Mouse (Mus musculus) erythroblast, embryonic 14.5 days (primary cell): ENCODE measurements around the gene Nol3.

Experiments used
- GATA1 ChIP-seq: IDR thresholded peaks from 2 replicates; pipeline ENCODE4 v1.6.1; 2012; ENCODE audit warnings: low read length, inconsistent platforms, mixed read lengths
- TAL1 ChIP-seq: IDR thresholded peaks from 3 replicates; pipeline ENCODE4 v1.6.1; 2012; ENCODE audit warnings: low read length, inconsistent platforms, mixed read lengths

DNA sequence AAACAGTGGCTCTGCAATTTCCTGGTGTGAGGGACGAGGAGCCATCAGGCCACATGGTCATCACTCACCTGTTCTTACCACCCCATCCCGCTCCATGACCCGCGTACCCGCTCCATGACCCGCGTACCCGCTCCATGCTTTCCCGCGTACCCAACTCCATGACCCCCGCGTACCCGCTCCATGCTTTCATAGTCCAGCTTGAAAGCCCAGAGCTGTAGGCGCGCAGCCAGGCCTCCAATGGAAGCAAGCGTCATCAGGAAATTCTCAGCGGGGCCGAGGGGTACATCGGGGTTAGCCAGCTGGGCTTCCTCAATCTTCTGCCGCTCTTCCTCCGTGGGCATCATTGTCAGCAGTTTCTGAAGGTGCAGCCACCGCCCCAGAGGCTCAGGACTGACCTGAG lies 55.5 kb downstream of the Nol3 start:
- no peak for TF ChIP-seq GATA1
- TF ChIP-seq TAL1, result no peak
